Mouse (Mus musculus) ES-Bruce4 (cell line): Measurements from ENCODE around the gene Jhy.

ENCODE experiments used
- CTCF ChIP-seq: IDR thresholded peaks from one replicate; pipeline ENCODE4 v1.8.1; 2011; ENCODE audit warnings: low read depth, low read length
- POLR2A ChIP-seq: IDR thresholded peaks from one replicate; pipeline ENCODE4 v1.8.1; 2011; ENCODE audit warnings: low read length; ENCODE audit not compliant: insufficient read depth

- TF ChIP-seq CTCF (no peak), POLR2A (no peak)
These were observed 55.0 kb downstream of the Jhy start for GRCm38 (mm10) chr9:40908915-40909314.
